Mouse (Mus musculus): ENCODE measurements around the gene Rdh9.

Rdh9 gene

DNA sequence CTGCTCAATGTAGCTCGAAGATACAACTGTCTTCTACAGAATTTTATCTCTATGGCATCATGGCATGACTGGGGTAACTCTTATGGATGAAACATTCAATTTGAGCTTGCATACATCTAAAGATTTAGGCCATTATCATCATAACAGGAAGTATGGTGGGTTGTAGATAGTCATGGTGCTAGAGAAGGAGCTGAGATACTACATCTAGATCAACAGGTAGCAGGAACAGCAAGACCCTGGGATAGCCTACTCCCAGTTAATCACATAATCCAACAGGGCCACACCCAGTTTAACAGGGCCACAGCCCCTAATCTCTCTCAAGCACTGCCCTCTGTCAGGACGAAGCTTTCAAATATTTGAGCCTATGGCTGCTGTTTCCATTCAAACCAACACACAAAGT lies 64.6 kb downstream of the Rdh9 start:
- no peak for DNase-seq (ENCODE audit: low spot score in 2 of 2)
